Mouse (Mus musculus) left cerebral cortex, postnatal 14 days (tissue): Measurements from ENCODE around the gene Gm44973. TPM values are rescaled to one million over a fixed set of nuclear protein-coding genes. Genes with fewer than 3 reads are reported as not detected.
"Not testable (repeated sequence)": the region's sequence is repeated elsewhere in the genome, so short reads cannot be mapped to it uniquely, and the experiment has no call there.

ENCODE experiments used
- DNase-seq, 2 experiments: peaks; one replicate each; pipeline ENCODE4 v3.0.0; 2021 to 2022; ENCODE audit warnings: low spot score in 2 of 2, mixed read lengths in 1 of 2
- intact Hi-C: fragments of 180-260 bp; cut with DNase I; formaldehyde crosslinking; loops from one replicate; pipeline ENCODE4 v1.15.1; 2025
- total RNA-seq, 2 experiments: library from RNA; stranded (reverse); gene quantifications; 2 replicates each; pipeline ENCODE4 v1.2.3; 2021

Gm44973 gene
- total RNA-seq, 2 experiments from 2014 or later, result not detected

- DNase-seq, result peak; percentile 73 to 75
- intact Hi-C loops, result loop anchor here (1.0 kb wide), 1 partner anchor 12 kb away; no protein-coding TSS in a partner anchor
Observed at GRCm38 (mm10) chr7:5062360-5063001, 47.2 kb downstream of the Gm44973 start.

- intact Hi-C loops, result no loop called here
- no peak for DNase-seq
Observed at GRCm38 (mm10) chr7:5064886-5065285, 49.6 kb downstream of the Gm44973 start.

- DNase-seq, result no peak
- intact Hi-C loops, result no loop called here
Observed at GRCm38 (mm10) chr7:5073586-5073985, 58.3 kb downstream of the Gm44973 start.

DNA sequence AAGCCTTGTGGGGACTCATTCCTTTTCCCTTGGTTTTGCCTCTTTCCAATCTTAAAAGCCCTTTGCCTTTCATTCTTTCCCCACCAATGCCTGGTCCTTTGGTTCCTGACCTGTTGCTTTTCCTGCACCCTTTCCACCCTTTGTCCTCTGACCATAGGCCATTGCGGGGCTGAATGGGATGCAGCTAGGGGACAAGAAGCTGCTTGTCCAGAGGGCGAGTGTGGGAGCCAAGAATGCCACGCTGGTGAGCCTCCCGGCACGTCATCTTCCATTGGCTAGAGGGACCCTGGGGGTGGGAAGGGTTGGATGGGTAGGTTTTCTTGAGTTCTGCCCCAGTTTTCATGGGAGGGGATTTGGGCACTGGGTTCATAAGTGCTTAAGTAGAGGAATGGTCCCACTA is 59.7 kb downstream of the Gm44973 start:
- intact Hi-C loops, result loop anchor here (1.0 kb wide), 1 partner anchor 12 kb away; no protein-coding TSS in a partner anchor
- DNase-seq, result no peak

DNA sequence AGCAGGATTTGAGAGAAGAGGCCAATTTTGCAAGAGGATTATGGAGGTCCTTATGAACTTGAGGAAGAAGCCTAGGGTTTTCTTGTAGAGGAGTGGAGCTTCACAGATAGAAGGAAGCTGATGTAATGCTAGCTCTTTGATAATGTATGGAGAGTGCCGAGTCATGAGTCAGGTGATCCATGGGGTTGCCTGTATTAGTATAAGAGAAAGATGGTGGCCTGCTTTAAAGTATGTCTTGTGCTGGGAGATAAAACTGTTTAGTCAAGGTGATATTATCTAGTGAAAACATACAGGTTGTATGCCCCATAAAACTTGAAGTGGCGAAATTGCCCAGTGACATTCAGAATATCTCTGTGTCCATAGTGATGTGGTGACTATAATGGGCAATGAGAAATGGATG is 61.6 kb downstream of the Gm44973 start:
- intact Hi-C loops, result no loop called here
- no peak for DNase-seq

GRCm38 (mm10) chr7:5079365-5080009 is 64.2 kb downstream of the Gm44973 start:
- not testable (repeated sequence) for DNase-seq
- intact Hi-C loops, result loop anchor here (5.0 kb wide), 2 partner anchors 43 to 1093 kb away; partner anchors contain the start of gene Zfp444

DNA sequence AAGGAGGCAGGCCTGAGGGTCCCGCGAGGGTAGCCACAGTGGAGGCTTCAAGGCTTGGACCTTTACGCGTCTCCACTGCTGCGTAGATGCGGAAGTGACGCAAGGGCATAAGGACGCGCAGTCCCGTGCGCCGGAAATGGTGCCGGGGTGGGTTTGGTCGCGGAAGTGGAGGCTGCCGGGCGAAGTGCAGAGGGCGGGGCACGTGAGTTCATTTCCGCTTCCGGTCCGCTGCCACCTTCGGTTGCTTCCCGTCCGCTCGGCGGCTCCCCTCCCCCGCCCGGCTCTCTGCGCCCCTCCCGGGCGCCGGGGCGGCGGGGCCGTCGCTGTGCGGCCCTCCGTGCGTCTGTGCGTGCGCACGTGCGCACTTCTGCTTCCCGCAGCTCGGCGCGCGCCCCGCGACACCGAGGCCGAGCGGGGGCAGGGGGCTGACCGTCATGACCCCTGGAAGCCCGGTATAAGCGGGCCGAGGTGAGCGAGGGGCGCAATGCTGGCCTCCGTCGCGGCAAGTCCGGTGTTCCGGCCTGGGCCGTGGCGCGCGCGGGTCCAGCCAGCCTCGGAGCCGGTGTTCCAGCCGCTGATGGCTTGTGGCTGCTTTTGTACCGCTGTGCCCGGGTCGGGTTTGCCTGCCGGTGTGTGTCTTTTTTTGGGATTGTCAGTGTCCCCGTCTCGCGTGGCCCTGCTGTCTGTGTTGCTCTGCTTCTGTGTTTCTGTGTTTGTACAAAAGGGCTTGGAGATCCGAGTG is 64.9 kb downstream of the Gm44973 start, which contains the start of gene Epn1:
Epn1 (plus strand) TSS at position 226 of the 742 bp plus-strand sequence.
- intact Hi-C loops, result loop anchor here (5.0 kb wide), 2 partner anchors 42 to 1092 kb away; partner anchors contain the start of gene Zfp444

GRCm38 (mm10) chr7:5080815-5081214 is 65.5 kb downstream of the Gm44973 start:
- intact Hi-C loops, result loop anchor here (5.0 kb wide), 2 partner anchors 41 to 1091 kb away; partner anchors contain the start of gene Zfp444
- DNase-seq, result no peak

More for the DNA sequence above, 64.9 kb downstream of the Gm44973 start, which contains the start of gene Epn1:
- DNase-seq, result peak; percentile 95 to 97

DNA sequence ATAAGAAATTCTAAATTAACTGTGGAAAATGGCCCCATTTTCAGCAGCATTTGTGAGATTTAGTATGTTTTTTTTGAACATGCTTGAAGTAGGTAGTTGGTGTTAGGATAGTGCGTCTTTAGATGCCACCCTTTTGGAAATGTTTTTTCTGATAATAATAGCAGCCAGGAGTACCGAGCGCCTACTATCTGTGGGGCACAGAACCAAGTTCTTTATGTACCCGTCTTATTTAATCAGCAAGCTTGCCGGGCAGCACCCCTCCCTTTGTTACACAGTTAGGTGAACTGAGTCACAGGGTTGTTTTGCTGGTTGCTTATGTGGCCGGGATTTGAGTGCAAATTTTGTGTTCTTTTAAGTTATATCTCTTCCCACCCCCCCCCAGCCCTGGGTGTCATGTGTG is 65.9 kb downstream of the Gm44973 start:
- intact Hi-C loops, result loop anchor here (5.0 kb wide), 2 partner anchors 41 to 1091 kb away; partner anchors contain the start of gene Zfp444

DNA sequence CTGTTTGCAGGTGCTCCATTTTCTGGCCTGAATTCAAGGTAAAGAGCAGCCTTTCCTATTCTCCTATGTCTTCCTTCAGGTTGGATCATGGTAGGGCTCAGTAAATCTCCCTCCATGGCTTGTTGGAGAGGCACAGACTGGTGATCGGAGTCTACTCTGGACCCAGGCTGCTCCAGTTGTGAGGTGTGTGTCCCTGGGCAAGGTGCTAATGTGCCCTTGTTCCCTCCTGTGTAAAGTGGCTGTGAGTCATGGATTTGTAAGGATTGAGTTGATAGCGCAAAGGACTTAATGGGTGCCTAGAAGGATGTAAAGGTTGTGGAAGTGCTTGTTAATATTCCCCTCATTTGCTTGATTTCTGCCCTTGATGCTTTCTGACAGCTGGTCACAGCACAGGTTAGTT is 66.6 kb downstream of the Gm44973 start:
- intact Hi-C loops, result loop anchor here (5.0 kb wide), 2 partner anchors 40 to 1090 kb away; partner anchors contain the start of gene Zfp444

More for the DNA sequence above, 65.9 kb downstream of the Gm44973 start:
- no peak for DNase-seq

More for the DNA sequence above, 66.6 kb downstream of the Gm44973 start:
- no peak for DNase-seq

Other genes with a start within 250 kb of the Gm44973 start
- not detected for gene Fam71e2, start 244.2 kb upstream of the Gm44973 start, total RNA-seq
- under 1 TPM; 0.18 to 0.55 TPM for gene Il11, start 232.6 kb upstream of the Gm44973 start, total RNA-seq
- gene Tmem190, start 232.6 kb upstream of the Gm44973 start, total RNA-seq, result not detected
- 1 to 10 TPM; 2.7 to 4.4 TPM for gene Tmem238, start 225.8 kb upstream of the Gm44973 start, total RNA-seq
- gene Rpl28, start 222.6 kb upstream of the Gm44973 start, total RNA-seq, result 100 to 1,000 TPM; 480 to 489 TPM
- gene Ube2s, start 202.9 kb upstream of the Gm44973 start, total RNA-seq, result 100 to 1,000 TPM; 115 to 145 TPM
- gene Shisa7, start 170.8 kb upstream of the Gm44973 start, total RNA-seq, result 100 to 1,000 TPM; 116 to 133 TPM
- 1 to 10 TPM; 4.6 to 5.0 TPM for gene Isoc2b, start 145.2 kb upstream of the Gm44973 start, total RNA-seq
- 1 to 10 TPM; 7.5 to 8.6 TPM for gene Isoc2a, start 138.3 kb upstream of the Gm44973 start, total RNA-seq
- gene Gm36210, start 109.0 kb upstream of the Gm44973 start, total RNA-seq, result under 1 TPM; 0.29 to 0.34 TPM
- gene Zfp628, start 100.3 kb upstream of the Gm44973 start, total RNA-seq, result 10 to 100 TPM; 14.5 to 16.3 TPM
- gene Nat14, start 93.5 kb upstream of the Gm44973 start, total RNA-seq, result 10 to 100 TPM; 86.6 to 92.4 TPM
- 1 to 10 TPM; 2.3 to 2.9 TPM for gene Ssc5d, start 89.7 kb upstream of the Gm44973 start, total RNA-seq
- gene Sbk2, start 51.1 kb upstream of the Gm44973 start, total RNA-seq, result under 1 TPM in 1 of 2 experiments, not detected in 1; 0.15 TPM
- gene Sbk3, start 44.3 kb upstream of the Gm44973 start, total RNA-seq, result under 1 TPM; 0.42 to 0.55 TPM
- gene Zfp579, start 19.3 kb upstream of the Gm44973 start, total RNA-seq, result 10 to 100 TPM; 33.8 to 36.3 TPM
- 1 to 10 TPM; 5.3 to 6.7 TPM for gene Zfp524, start 1.1 kb upstream of the Gm44973 start, total RNA-seq
- gene Fiz1, start 799 bp upstream of the Gm44973 start, total RNA-seq, result 10 to 100 TPM; 24.9 to 25.3 TPM
- gene Zfp865, start 4.9 kb downstream of the Gm44973 start, total RNA-seq, result 10 to 100 TPM; 34.1 to 35.2 TPM
- 10 to 100 TPM; 65.7 to 68.5 TPM for gene Ccdc106, start 5.1 kb downstream of the Gm44973 start, total RNA-seq
- not detected for gene 4632433K11Rik, start 18.6 kb downstream of the Gm44973 start, total RNA-seq
- gene Zfp784, start 22.9 kb downstream of the Gm44973 start, total RNA-seq, result 1 to 10 TPM; 5.4 TPM
- 10 to 100 TPM; 56.1 to 62.8 TPM for gene Zfp580, start 36.0 kb downstream of the Gm44973 start, total RNA-seq
- 100 to 1,000 TPM; 166 to 173 TPM for gene U2af2, start 46.6 kb downstream of the Gm44973 start, total RNA-seq
- 100 to 1,000 TPM; 429 to 432 TPM for gene Epn1, start 64.7 kb downstream of the Gm44973 start, total RNA-seq
- gene Rfpl4, start 101.5 kb downstream of the Gm44973 start, total RNA-seq, result not detected
- gene Rasl2-9, start 110.5 kb downstream of the Gm44973 start, total RNA-seq, result under 1 TPM in 1 of 2 experiments, not detected in 1; 0.35 TPM
- gene Vmn1r55, start 134.2 kb downstream of the Gm44973 start, total RNA-seq, result not detected
- not detected for gene Vmn1r56, start 181.3 kb downstream of the Gm44973 start, total RNA-seq
- not detected for gene Vmn1r57, start 203.0 kb downstream of the Gm44973 start, total RNA-seq